Mouse (Mus musculus) CH12.LX (cell line): ENCODE data around the gene Hoxa9. TPM values are rescaled to one million over a fixed set of nuclear protein-coding genes. Genes with fewer than 3 reads are reported as not detected.

ENCODE experiments used
- DNase-seq: peaks from one replicate; pipeline ENCODE4 v3.0.0-alpha.2; 2013; ENCODE audit errors: extremely low read depth
- H3K27ac ChIP-seq: 2 replicates; pipeline ENCODE4 v1.5.1; 2012; ENCODE audit warnings: low read depth, mild to moderate bottlenecking, control low read depth, moderate library complexity; ENCODE audit not compliant: insufficient read depth
- H3K27me3 ChIP-seq: replicated peaks from 2 replicates; pipeline ENCODE3; 2012; ENCODE audit warnings: inconsistent platforms
- H3K36me3 ChIP-seq, 2 experiments: replicated peaks in 1 of 2; 2 replicates each; pipeline versions ENCODE3 to v1.6.1; 2012; ENCODE audit warnings: inconsistent platforms in 1 of 2, low read length in 1 of 2, mild to moderate bottlenecking in 1 of 2, mixed read lengths in 1 of 2, moderate library complexity in 1 of 2; ENCODE audit not compliant: control insufficient read depth in 1 of 2, insufficient read depth in 1 of 2
- H3K4me1 ChIP-seq, 2 experiments: 2 replicates each; pipeline ENCODE4 v1.6.1; 2012; ENCODE audit warnings: inconsistent platforms in 1 of 2, moderate library complexity in 1 of 2; ENCODE audit not compliant: insufficient read depth in 2 of 2, control insufficient read depth in 1 of 2
- H3K4me2 ChIP-seq: 2 replicates; pipeline ENCODE4 v1.6.1; 2012; ENCODE audit warnings: low read depth, mild to moderate bottlenecking, control low read depth; ENCODE audit not compliant: poor library complexity, insufficient read depth, severe bottlenecking
- H3K4me3 ChIP-seq, 3 experiments: fragments of 150-350 bp in 1 of 3; sonication (generic) in 1 of 3; replicated peaks in 1 of 3; 2 replicates each; pipeline versions ENCODE3 to v1.5.1; 2011 to 2012; ENCODE audit warnings: low read depth in 2 of 3, low read length in 2 of 3, mild to moderate bottlenecking in 2 of 3, moderate library complexity in 2 of 3, control low read depth in 1 of 3, improper control_type of control experiment in 1 of 3, inconsistent platforms in 1 of 3, mixed read lengths in 1 of 3; ENCODE audit not compliant: poor library complexity in 1 of 3
- H3K79me2 ChIP-seq: replicated peaks from 2 replicates; pipeline ENCODE4 v1.6.1; 2012; ENCODE audit warnings: mild to moderate bottlenecking, moderate library complexity; ENCODE audit not compliant: control insufficient read depth, poor library complexity, insufficient read depth, severe bottlenecking; ENCODE audit errors: extremely low read depth
- H3K9ac ChIP-seq: 2 replicates; pipeline ENCODE4 v1.6.1; 2012; ENCODE audit warnings: low read depth, mild to moderate bottlenecking, control low read depth, moderate library complexity; ENCODE audit not compliant: insufficient read depth
- H3K9me3 ChIP-seq: replicated peaks from 2 replicates; pipeline ENCODE3; 2012; ENCODE audit warnings: low read length, inconsistent platforms, mixed read lengths
- ELF1 ChIP-seq: IDR thresholded peaks from 2 replicates; pipeline ENCODE4 v1.6.1; 2014; ENCODE audit warnings: low read depth, mild to moderate bottlenecking, inconsistent platforms, low read length, improper control_type of control experiment
- JUND ChIP-seq: conservative IDR thresholded peaks from 2 replicates; pipeline ENCODE4 v1.6.1; 2011; ENCODE audit warnings: low read depth, low read length, improper control_type of control experiment
- KAT2A ChIP-seq: IDR thresholded peaks from 2 replicates; pipeline ENCODE4 v1.6.1; 2012; ENCODE audit warnings: low read length, improper control_type of control experiment, inconsistent platforms; ENCODE audit not compliant: insufficient replicate concordance
- MXI1 ChIP-seq: IDR thresholded peaks from 2 replicates; pipeline ENCODE4 v1.6.1; 2011; ENCODE audit warnings: mild to moderate bottlenecking, low read depth, low read length, improper control_type of control experiment
- RAD21 ChIP-seq: IDR thresholded peaks from 2 replicates; pipeline ENCODE4 v1.6.1; 2011; ENCODE audit warnings: low read depth, mild to moderate bottlenecking, low read length, improper control_type of control experiment, moderate library complexity
- USF2 ChIP-seq: conservative IDR thresholded peaks from 2 replicates; pipeline ENCODE4 v1.6.1; 2011; ENCODE audit warnings: low read depth, low read length, improper control_type of control experiment
- ZC3H11A ChIP-seq: IDR thresholded peaks from 2 replicates; pipeline ENCODE4 v1.6.1; 2012; ENCODE audit warnings: low read depth, mild to moderate bottlenecking, inconsistent platforms, low read length, improper control_type of control experiment
- ZMIZ1 ChIP-seq: IDR thresholded peaks from 2 replicates; pipeline ENCODE4 v1.6.1; 2012; ENCODE audit warnings: low read depth, mild to moderate bottlenecking, inconsistent platforms, low read length, improper control_type of control experiment
- dilution Hi-C: fragments of 300-500 bp; cut with MboI; formaldehyde crosslinking; loops from 2 replicates; pipeline ENCODE4 v1.14.3; 2020; ENCODE audit warnings: low sequenced_read_pairs; ENCODE audit not compliant: extremely low pct_unique_long_range_greater_than_20kb, extremely low pct_ligation_motif_present
- in situ Hi-C: fragments of 300-500 bp; cut with MboI; formaldehyde crosslinking; loops from 3 replicates; pipeline ENCODE4 v1.14.3; 2019; ENCODE audit warnings: low sequenced_read_pairs, low pct_ligation_motif_present, low pct_unique_long_range_greater_than_20kb, mixed read lengths
- polyA plus RNA-seq: library from polyadenylated mRNA; unstranded; fragments of >175 nt; gene quantifications from 2 replicates; pipeline ENCODE4 v1.2.1, GENCODE M21; 2012; ENCODE audit warnings: low read depth; ENCODE audit not compliant: insufficient read length
- total RNA-seq, 2 experiments: library from RNA; depleted of rRNA; stranded (reverse); fragments of 300-350 nt in 1 of 2; fragments of >200 nt in 1 of 2; gene quantifications; 2 replicates each; pipeline ENCODE4 v1.2.3; 2012 to 2014

Gene Hoxa9
- total and polyA plus RNA-seq, 3 experiments: 0.30 to 0.47 (median 0.30) TPM

DNA sequence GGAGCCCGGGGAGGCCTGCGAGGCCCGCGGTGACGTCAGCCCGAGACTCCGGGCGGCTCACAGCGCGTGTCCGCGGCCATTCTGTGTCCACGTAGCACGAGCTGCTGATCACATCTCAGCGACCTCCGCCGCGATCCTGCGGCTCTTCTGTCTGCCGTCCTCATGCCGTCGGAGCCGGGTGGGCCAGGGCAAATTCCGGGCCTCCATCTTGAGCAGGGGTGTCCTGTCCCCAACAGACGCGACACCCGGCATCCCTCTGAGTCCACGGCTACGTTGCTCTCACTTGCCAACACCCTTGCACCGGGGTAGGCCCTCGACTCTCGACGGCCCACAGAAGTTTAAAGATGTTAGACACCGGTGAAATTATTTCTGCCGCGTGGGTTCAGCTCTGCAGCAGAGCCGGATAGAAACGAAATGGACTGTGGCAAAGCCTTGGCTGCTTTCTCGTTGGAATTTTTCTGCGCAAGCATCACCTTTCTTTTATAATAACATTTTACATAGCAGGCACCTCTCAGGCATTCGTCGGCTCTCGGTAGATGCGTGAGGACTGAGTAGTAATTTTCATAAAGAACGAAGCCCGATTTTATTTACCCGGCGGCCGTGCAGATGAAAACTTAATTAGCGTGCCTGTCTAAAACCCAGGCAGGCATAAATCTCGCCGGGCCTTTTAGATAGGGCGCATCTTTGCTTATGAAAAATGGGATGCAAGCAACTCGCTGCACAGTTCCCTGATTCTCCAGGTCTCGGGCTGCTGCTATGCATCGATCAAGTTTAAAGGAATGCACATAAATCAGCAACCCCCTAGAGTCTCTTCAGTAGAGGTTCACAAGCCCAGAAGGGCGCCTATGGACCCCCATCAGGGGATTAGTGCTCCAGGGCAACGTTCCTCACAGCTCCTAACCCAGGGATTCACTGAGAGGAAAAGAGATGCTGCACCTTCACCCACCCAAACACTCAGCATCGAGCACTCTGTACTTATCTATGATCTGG, 22.9 kb upstream of the Hoxa9 start:
- in situ Hi-C loops: loop anchor here (25.0 kb wide), 1 partner anchor 658 kb away; no protein-coding TSS in a partner anchor
- H3K9ac ChIP-seq: no peak overlapping the region
- H3K27me3 ChIP-seq: no peaks in the 10 kb centered on the region
- H3K79me2 ChIP-seq: no peaks in the 10 kb centered on the region
- no peak overlapping the region for H3K4me3 ChIP-seq
- H3K27ac ChIP-seq: no peak overlapping the region
- dilution Hi-C loops: no loop called here
- H3K4me1 ChIP-seq: no peaks in the 10 kb centered on the region
- H3K4me2 ChIP-seq: no peak overlapping the region
- H3K9me3 ChIP-seq: peaks cover 21% of the 10 kb centered on the region
- no peaks in the 10 kb centered on the region for H3K36me3 ChIP-seq
- TF ChIP-seq ELF1: no peak
- TF ChIP-seq JUND: no peak
- no peak for TF ChIP-seq RAD21
- no peak for TF ChIP-seq USF2
- TF ChIP-seq KAT2A: no peak
- DNase-seq: no peak

DNA sequence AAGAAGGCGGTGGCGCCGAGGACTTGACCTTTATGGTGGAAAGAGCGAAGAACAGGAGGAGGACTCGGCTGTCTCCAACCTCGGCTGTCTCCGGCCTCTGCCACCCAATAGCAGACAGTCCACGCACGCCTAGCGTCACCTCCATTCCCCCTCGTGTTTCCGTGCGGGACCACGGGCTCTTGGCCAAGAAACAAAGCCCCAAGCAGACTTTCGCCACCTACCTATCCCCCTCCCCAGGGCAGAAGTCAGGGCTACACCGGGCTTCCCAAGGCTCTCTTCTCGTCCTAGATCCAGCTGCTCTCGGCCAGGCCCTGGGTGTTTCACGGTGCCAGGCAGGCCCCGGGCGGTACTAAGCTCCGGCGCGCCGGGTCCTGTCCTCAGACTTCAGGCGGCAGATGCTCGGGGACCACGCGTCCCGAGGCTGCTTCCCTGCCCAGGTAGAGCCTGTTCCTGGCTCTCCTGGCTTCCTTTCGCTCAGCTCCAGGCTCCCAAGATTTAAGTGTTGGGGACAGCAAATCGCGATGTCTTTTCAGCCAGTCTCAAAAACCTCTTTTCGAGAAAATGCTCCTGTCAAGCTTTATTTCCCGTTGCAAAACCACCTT, 22.0 kb upstream of the Hoxa9 start:
- no peak overlapping the region for H3K4me2 ChIP-seq
- TF ChIP-seq MXI1 (no peak), ZC3H11A (no peak)
- in situ Hi-C loops: loop anchor here (25.0 kb wide), 1 partner anchor 659 kb away; no protein-coding TSS in a partner anchor
- no peaks in the 10 kb centered on the region for H3K79me2 ChIP-seq
- peaks cover 21% of the 10 kb centered on the region for H3K9me3 ChIP-seq
- dilution Hi-C loops: no loop called here
- DNase-seq: no peak
- H3K9ac ChIP-seq: no peak overlapping the region
- H3K27me3 ChIP-seq: no peaks in the 10 kb centered on the region
- H3K27ac ChIP-seq: no peak overlapping the region
- H3K4me1 ChIP-seq: no peaks in the 10 kb centered on the region
- H3K4me3 ChIP-seq: no peak overlapping the region
- no peaks in the 10 kb centered on the region for H3K36me3 ChIP-seq

DNA sequence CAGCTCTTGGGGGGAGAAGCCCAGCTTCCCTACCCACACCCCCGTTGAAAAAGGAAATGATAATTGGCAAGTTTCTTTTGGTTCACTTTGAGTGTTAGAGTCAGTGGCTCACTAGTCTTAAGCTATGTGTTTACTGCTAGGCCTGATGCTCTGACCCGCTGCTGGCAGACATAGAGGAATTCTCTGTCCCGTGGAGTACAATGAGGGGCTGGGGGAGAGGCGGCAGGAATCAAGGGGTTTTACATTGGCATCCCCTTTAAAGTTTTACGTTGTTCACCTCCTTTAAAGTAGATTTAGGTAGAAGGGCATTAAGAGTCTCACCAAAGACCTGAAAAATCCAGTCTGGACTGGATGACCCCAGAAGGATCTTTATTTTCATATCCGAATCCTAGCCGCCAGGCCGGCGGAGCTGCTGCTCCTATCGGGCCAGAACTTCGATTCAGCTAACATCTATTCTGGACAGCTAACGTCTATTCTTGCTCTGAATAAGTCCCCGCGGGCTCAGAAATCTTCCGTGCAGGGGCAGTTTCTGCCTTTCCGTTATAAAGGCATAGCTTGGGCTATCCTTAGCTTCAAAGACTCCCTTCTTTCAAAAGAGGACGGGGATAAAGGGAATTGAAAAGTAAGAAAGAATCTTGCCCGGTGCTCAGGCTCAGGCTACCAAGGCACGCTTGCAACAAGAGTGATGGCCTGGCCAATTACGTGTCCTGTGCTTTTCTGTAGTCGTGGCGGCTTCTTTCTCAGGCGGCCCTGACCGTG, 21.3 kb upstream of the Hoxa9 start:
- H3K4me1 ChIP-seq: no peaks in the 10 kb centered on the region
- no peak for DNase-seq
- no peak for TF ChIP-seq ZMIZ1
- no peak overlapping the region for H3K4me3 ChIP-seq
- H3K9me3 ChIP-seq: peaks cover 21% of the 10 kb centered on the region
- no peaks in the 10 kb centered on the region for H3K79me2 ChIP-seq
- dilution Hi-C loops (no loop called here), in situ Hi-C loops (loop anchor here (25.0 kb wide), 1 partner anchor 660 kb away; no protein-coding TSS in a partner anchor)
- H3K9ac ChIP-seq: no peak overlapping the region
- no peak overlapping the region for H3K4me2 ChIP-seq
- no peaks in the 10 kb centered on the region for H3K36me3 ChIP-seq
- H3K27me3 ChIP-seq: no peaks in the 10 kb centered on the region
- no peak overlapping the region for H3K27ac ChIP-seq
